Mouse (Mus musculus): Measurements from ENCODE around the gene Exoc2.

Gene Exoc2

GRCm38 (mm10) chr13:30894015-30894634 lies 79.8 kb downstream of the Exoc2 start:
- in situ Hi-C loops (cut with MboI, MseI), result loop anchor here (10.0 to 25.0 kb wide), 2 partner anchors 443 to 721 kb away; no protein-coding TSS in a partner anchor

GRCm38 (mm10) chr13:30892315-30892714 lies 81.6 kb downstream of the Exoc2 start:
- in situ Hi-C loops (cut with MboI, MseI), result loop anchor here (10.0 to 25.0 kb wide), 2 partner anchors 445 to 722 kb away; no protein-coding TSS in a partner anchor

GRCm38 (mm10) chr13:30891223-30891622 lies 82.7 kb downstream of the Exoc2 start:
- in situ Hi-C loops (cut with MboI, MseI), result loop anchor here (10.0 to 25.0 kb wide), 2 partner anchors 446 to 724 kb away; no protein-coding TSS in a partner anchor

- in situ Hi-C loops (cut with MboI, MseI), result loop anchor here (25.0 kb wide), 1 partner anchor 449 kb away; no protein-coding TSS in a partner anchor
These were observed 85.4 kb downstream of the Exoc2 start for GRCm38 (mm10) chr13:30888480-30888879.

- in situ Hi-C loops (cut with MboI, MseI), result loop anchor here (25.0 kb wide), 1 partner anchor 457 kb away; no protein-coding TSS in a partner anchor
These were observed 93.6 kb downstream of the Exoc2 start for GRCm38 (mm10) chr13:30880310-30880709.

- in situ Hi-C loops (cut with MboI, MseI), result loop anchor here (25.0 kb wide), 1 partner anchor 457 kb away; no protein-coding TSS in a partner anchor
These were observed 94.0 kb downstream of the Exoc2 start for GRCm38 (mm10) chr13:30879871-30880270.

- in situ Hi-C loops (cut with MboI, MseI), result loop anchor here (25.0 kb wide), 1 partner anchor 461 kb away; no protein-coding TSS in a partner anchor
These were observed 98.1 kb downstream of the Exoc2 start for GRCm38 (mm10) chr13:30875825-30876224.

- in situ Hi-C loops (cut with MboI, MseI), result no loop called here
These were observed 100.4 kb downstream of the Exoc2 start for GRCm38 (mm10) chr13:30873472-30873871.

GRCm38 (mm10) chr13:30865486-30865885 lies 108.4 kb downstream of the Exoc2 start:
- in situ Hi-C loops (cut with MboI, MseI), result no loop called here

GRCm38 (mm10) chr13:30864042-30864441 lies 109.9 kb downstream of the Exoc2 start:
- in situ Hi-C loops (cut with MboI, MseI), result no loop called here

- in situ Hi-C loops (cut with MboI, MseI), result no loop called here
These were observed 115.5 kb downstream of the Exoc2 start for GRCm38 (mm10) chr13:30858421-30858820.

GRCm38 (mm10) chr13:30850736-30851135 lies 123.2 kb downstream of the Exoc2 start:
- in situ Hi-C loops (cut with MboI, MseI), result no loop called here

GRCm38 (mm10) chr13:30848001-30848400 lies 125.9 kb downstream of the Exoc2 start:
- in situ Hi-C loops (cut with MboI, MseI), result no loop called here

GRCm38 (mm10) chr13:30846506-30846905 lies 127.4 kb downstream of the Exoc2 start:
- in situ Hi-C loops (cut with MboI, MseI), result no loop called here

- in situ Hi-C loops (cut with MboI, MseI), result no loop called here
These were observed 130.8 kb downstream of the Exoc2 start for GRCm38 (mm10) chr13:30843049-30843448.

GRCm38 (mm10) chr13:30841843-30842242 lies 132.1 kb downstream of the Exoc2 start:
- in situ Hi-C loops (cut with MboI, MseI), result no loop called here

GRCm38 (mm10) chr13:30841306-30841705 lies 132.6 kb downstream of the Exoc2 start:
- in situ Hi-C loops (cut with MboI, MseI), result no loop called here

- in situ Hi-C loops (cut with MboI, MseI), result no loop called here
These were observed 133.2 kb downstream of the Exoc2 start for GRCm38 (mm10) chr13:30840700-30841099.

GRCm38 (mm10) chr13:30836342-30836741 lies 137.6 kb downstream of the Exoc2 start:
- in situ Hi-C loops (cut with MboI, MseI), result loop anchor here (5.0 to 10.0 kb wide), 2 partner anchors 44 to 272 kb away; no protein-coding TSS in a partner anchor

GRCm38 (mm10) chr13:30834859-30835258 lies 139.0 kb downstream of the Exoc2 start:
- in situ Hi-C loops (cut with MboI, MseI), result loop anchor here (5.0 to 10.0 kb wide), 2 partner anchors 43 to 270 kb away; no protein-coding TSS in a partner anchor

GRCm38 (mm10) chr13:30834349-30834748 lies 139.5 kb downstream of the Exoc2 start:
- in situ Hi-C loops (cut with MboI, MseI), result loop anchor here (10.0 kb wide), 1 partner anchor 270 kb away; no protein-coding TSS in a partner anchor

GRCm38 (mm10) chr13:30833476-30834149 lies 140.3 kb downstream of the Exoc2 start:
- in situ Hi-C loops (cut with MboI, MseI), result loop anchor here (10.0 kb wide), 1 partner anchor 269 kb away; no protein-coding TSS in a partner anchor

All from regulatory T cell (primary cell).